Mouse (Mus musculus) heart, adult 2 months (tissue): ENCODE results near the gene Hpse2.

Experiments
- CTCF ChIP-seq: fragments of 200-600 bp; IDR thresholded peaks from 2 replicates; pipeline ENCODE4 v1.8.1; 2022; ENCODE audit warnings: antibody characterized with exemption, mild to moderate bottlenecking, moderate library complexity
- POLR2A ChIP-seq: fragments of 200-500 bp; IDR thresholded peaks from 2 replicates; pipeline ENCODE4 v1.6.1; 2011; ENCODE audit warnings: mild to moderate bottlenecking, low read depth, low read length, control low read depth; ENCODE audit not compliant: insufficient read depth

- no peak for TF ChIP-seq CTCF
- no peak for TF ChIP-seq POLR2A
Observed at GRCm38 (mm10) chr19:42869663-42870530, 518.3 kb downstream of the Hpse2 start.
